Mouse (Mus musculus) testis, adult 2 months (tissue): ENCODE measurements around the gene 9330182O14Rik.

Experiments
- CTCF ChIP-seq: fragments of 200-500 bp; IDR thresholded peaks from 2 replicates; pipeline ENCODE4 v1.5.1; 2012; ENCODE audit warnings: low read depth, mild to moderate bottlenecking, inconsistent platforms, low read length, moderate library complexity; ENCODE audit not compliant: control insufficient read depth, insufficient read depth, insufficient replicate concordance
- POLR2A ChIP-seq: fragments of 200-500 bp; IDR thresholded peaks from 2 replicates; pipeline ENCODE4 v1.6.1; 2012; ENCODE audit warnings: low read depth, mild to moderate bottlenecking, inconsistent platforms, low read length, moderate library complexity; ENCODE audit not compliant: control insufficient read depth

DNA sequence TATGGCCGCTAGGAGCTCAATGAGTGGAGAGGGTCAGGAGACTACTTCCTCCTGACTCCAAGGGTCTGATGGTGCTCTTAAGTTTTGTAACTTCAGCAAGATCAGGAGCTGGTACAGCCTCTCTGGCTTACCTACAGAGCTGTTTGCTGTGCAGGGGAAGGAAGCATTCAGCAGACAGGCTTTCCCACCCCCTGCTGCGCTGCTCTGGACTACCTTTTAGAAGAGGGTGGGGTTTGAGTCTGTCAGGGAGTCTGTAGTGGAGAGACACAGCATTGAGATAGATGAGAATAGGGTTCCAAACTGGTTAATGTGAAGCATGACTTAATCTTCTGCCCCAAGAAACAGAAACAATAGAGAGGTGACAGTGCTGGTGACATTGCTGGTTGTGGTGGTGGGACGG, 17.8 kb upstream of the 9330182O14Rik start:
- no peak for TF ChIP-seq CTCF
- no peak for TF ChIP-seq POLR2A
